Mouse (Mus musculus) skeletal muscle tissue, adult 2 months (tissue): ENCODE measurements at regions not wholly inside any gene's neighbourhood (a gene's known extent, or its start where the extent isn't known, plus 50 kb on each side); places are given as distances from the start of the nearest gene placed in this dataset.
"Not testable (repeated sequence)": the region's sequence is repeated elsewhere in the genome, so short reads cannot be mapped to it uniquely, and the experiment has no call there.

Experiments
- DNase-seq: peaks from one replicate; pipeline ENCODE4 v3.0.0-alpha.2; 2012; ENCODE audit warnings: low read depth, low spot score

- DNase-seq, result no peak
Observed at GRCm38 (mm10) chr10:36884198-36884597, 90.1 kb upstream of the Hdac2 start.

GRCm38 (mm10) chr10:36897900-36898600 is 76.3 kb upstream of the Hdac2 start:
- DNase-seq, result peak; percentile 76

GRCm38 (mm10) chr10:36908861-36909260 is 65.5 kb upstream of the Hdac2 start:
- no peak for DNase-seq

GRCm38 (mm10) chr10:36918037-36918436 is 56.3 kb upstream of the Hdac2 start:
- not testable (repeated sequence) for DNase-seq

GRCm38 (mm10) chr10:36923756-36924155 is 50.6 kb upstream of the Hdac2 start:
- no peak for DNase-seq

GRCm38 (mm10) chr10:36924161-36924560 is 50.2 kb upstream of the Hdac2 start:
- no peak for DNase-seq
